Mouse (Mus musculus) bone marrow macrophage, adult 2 months (primary cell): ENCODE data around the gene Gm43517.

Source experiments
- CTCF ChIP-seq: IDR thresholded peaks from 2 replicates; pipeline ENCODE4 v1.5.1; 2012; ENCODE audit warnings: low read depth, mild to moderate bottlenecking, low read length, moderate library complexity
- POLR2A ChIP-seq: IDR thresholded peaks from 2 replicates; pipeline ENCODE4 v1.6.1; 2012; ENCODE audit warnings: mild to moderate bottlenecking, low read depth, low read length, borderline replicate concordance

DNA sequence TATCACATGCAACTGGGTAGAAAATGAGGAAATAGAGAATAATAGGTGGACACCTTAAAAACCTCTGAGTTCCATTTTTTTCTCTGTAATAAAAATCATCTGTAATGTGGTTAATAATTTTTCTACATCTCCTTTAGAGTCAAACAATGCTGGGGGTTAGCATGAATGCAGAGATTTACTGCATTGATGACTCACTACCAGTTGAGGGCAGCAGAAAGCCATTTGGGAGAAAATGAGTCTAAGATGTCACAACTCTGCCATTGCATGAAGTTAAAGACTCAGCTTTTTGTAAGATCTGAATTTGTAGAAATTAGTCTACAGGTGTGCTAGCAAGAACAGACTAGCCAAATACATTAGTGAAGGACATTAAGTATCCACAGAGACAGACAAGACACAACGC lies 16.0 kb upstream of the Gm43517 start:
- TF ChIP-seq CTCF, result no peak
- TF ChIP-seq POLR2A, result no peak
